Mouse (Mus musculus): ENCODE results near the gene Fam207a. TPM values are rescaled to one million over a fixed set of nuclear protein-coding genes. Genes with fewer than 3 reads are reported as not detected.

Fam207a gene
- total RNA-seq, 2 experiments from 2014 or later, result 9.8 to 10.5 TPM

GRCm38 (mm10) chr10:77461161-77461560, 54.4 kb downstream of the Fam207a start:
- intact Hi-C loops (cut with DNase I), result no loop called here
- DNase-seq, result no peak

GRCm38 (mm10) chr10:77457701-77458100, 57.9 kb downstream of the Fam207a start:
- intact Hi-C loops (cut with DNase I), result no loop called here
- no peak for DNase-seq

GRCm38 (mm10) chr10:77456507-77456906, 59.1 kb downstream of the Fam207a start:
- DNase-seq, result peak in 1 of 2 experiments; percentile 59

GRCm38 (mm10) chr10:77455251-77456010, 60.2 kb downstream of the Fam207a start:
- peak in 1 of 2 experiments; percentile 45 for DNase-seq
- intact Hi-C loops (cut with DNase I), result no loop called here

More at GRCm38 (mm10) chr10:77456507-77456906, 59.1 kb downstream of the Fam207a start:
- intact Hi-C loops (cut with DNase I), result no loop called here

GRCm38 (mm10) chr10:77454795-77455194, 60.8 kb downstream of the Fam207a start:
- DNase-seq, result no peak
- intact Hi-C loops (cut with DNase I), result no loop called here

GRCm38 (mm10) chr10:77451822-77452221, 63.8 kb downstream of the Fam207a start:
- DNase-seq, result no peak
- intact Hi-C loops (cut with DNase I), result loop anchor here (2.0 kb wide), 1 partner anchor 15 kb away; no protein-coding TSS in a partner anchor

GRCm38 (mm10) chr10:77450159-77450464, 65.5 kb downstream of the Fam207a start:
- no peak for DNase-seq
- intact Hi-C loops (cut with DNase I), result no loop called here

- intact Hi-C loops (cut with DNase I), result loop anchor here (2.0 kb wide), 1 partner anchor 55 kb away; no protein-coding TSS in a partner anchor
- DNase-seq, result peak; percentile 30 to 34
Measured at GRCm38 (mm10) chr10:77449315-77450158, 66.0 kb downstream of the Fam207a start.

GRCm38 (mm10) chr10:77448698-77449247, 66.8 kb downstream of the Fam207a start:
- intact Hi-C loops (cut with DNase I), result loop anchor here (2.0 kb wide), 1 partner anchor 56 kb away; no protein-coding TSS in a partner anchor
- peak in 1 of 2 experiments; percentile 27 for DNase-seq

GRCm38 (mm10) chr10:77448209-77448608, 67.4 kb downstream of the Fam207a start:
- DNase-seq, result no peak
- intact Hi-C loops (cut with DNase I), result loop anchor here (2.0 kb wide), 1 partner anchor 57 kb away; no protein-coding TSS in a partner anchor

GRCm38 (mm10) chr10:77447755-77448154, 67.8 kb downstream of the Fam207a start:
- no peak for DNase-seq
- intact Hi-C loops (cut with DNase I), result loop anchor here (2.0 kb wide), 1 partner anchor 57 kb away; no protein-coding TSS in a partner anchor

GRCm38 (mm10) chr10:77442250-77442649, 73.3 kb downstream of the Fam207a start:
- intact Hi-C loops (cut with DNase I), result no loop called here
- no peak for DNase-seq

GRCm38 (mm10) chr10:77441812-77442211, 73.8 kb downstream of the Fam207a start:
- intact Hi-C loops (cut with DNase I), result no loop called here
- DNase-seq, result peak; percentile 35 to 53

GRCm38 (mm10) chr10:77440841-77441755, 74.5 kb downstream of the Fam207a start:
- intact Hi-C loops (cut with DNase I), result no loop called here
- peak; percentile 66 to 80 for DNase-seq

GRCm38 (mm10) chr10:77440286-77440685, 75.3 kb downstream of the Fam207a start:
- intact Hi-C loops (cut with DNase I), result no loop called here
- DNase-seq, result no peak

- intact Hi-C loops (cut with DNase I), result no loop called here
- DNase-seq, result no peak
Measured at GRCm38 (mm10) chr10:77439026-77439425, 76.6 kb downstream of the Fam207a start.

- intact Hi-C loops (cut with DNase I), result no loop called here
- DNase-seq, result no peak
Measured at GRCm38 (mm10) chr10:77438021-77438420, 77.6 kb downstream of the Fam207a start.
